Mouse (Mus musculus) bone marrow, adult 2 months (tissue): ENCODE results near the gene Dcaf4.

Experiments used
- CTCF ChIP-seq: fragments of 200-500 bp; IDR thresholded peaks from 2 replicates; pipeline ENCODE4 v1.5.1; 2011; ENCODE audit warnings: low read length, control low read depth; ENCODE audit not compliant: control insufficient read depth, insufficient read depth
- POLR2A ChIP-seq: fragments of 200-500 bp; IDR thresholded peaks from 2 replicates; pipeline ENCODE4 v1.6.1; 2011; ENCODE audit warnings: low read depth, mild to moderate bottlenecking, control low read depth, low read length, borderline replicate concordance; ENCODE audit not compliant: control insufficient read depth

DNA sequence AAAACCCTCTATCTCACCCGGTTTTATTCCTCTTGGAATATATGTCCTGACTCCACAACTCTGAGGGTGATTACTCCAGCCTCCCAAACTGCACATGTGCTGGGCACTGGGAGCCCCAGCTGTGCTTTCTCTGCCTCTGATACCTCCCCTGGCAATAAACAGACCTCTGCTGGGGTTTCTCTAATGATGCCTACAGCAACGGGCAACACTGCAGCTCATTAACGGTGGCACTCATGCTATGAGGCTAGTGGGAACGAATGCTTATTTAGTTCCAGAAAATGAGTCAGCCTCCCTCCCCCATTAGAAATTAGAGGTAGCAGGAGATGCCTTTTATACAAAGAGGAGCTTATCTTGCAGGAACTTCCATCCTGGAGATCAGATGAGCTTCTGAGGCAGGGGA is 7.5 kb upstream of the Dcaf4 start:
- TF ChIP-seq CTCF (no peak), POLR2A (no peak)
